Mouse (Mus musculus) heart, embryonic 13.5 days (tissue): ENCODE measurements around the gene Tpst1. TPM values are rescaled to one million over a fixed set of nuclear protein-coding genes. Genes with fewer than 3 reads are reported as not detected.

ENCODE experiments used
- ATAC-seq: fragments of 200-750 bp; cut with Nextera tagmentation; 2 replicates; pipeline ENCODE4 v1.8.0; 2017; ENCODE audit warnings: moderate TSS enrichment; ENCODE audit not compliant: insufficient number of reproducible peaks, low FRiP score, low TSS enrichment; ENCODE audit errors: extremely low read depth
- H3K27ac ChIP-seq: fragments of 300-500 bp; sonication (generic); replicated peaks from 2 replicates; pipeline ENCODE4 v1.5.1; 2015; ENCODE audit warnings: moderate library complexity, mild to moderate bottlenecking, inconsistent platforms
- H3K27me3 ChIP-seq: fragments of 300-500 bp; sonication (generic); replicated peaks from 2 replicates; pipeline ENCODE4 v1.6.1; 2015; ENCODE audit warnings: mild to moderate bottlenecking, inconsistent platforms
- H3K36me3 ChIP-seq: fragments of 300-500 bp; sonication (generic); 2 replicates; pipeline ENCODE4 v1.6.1; 2015; ENCODE audit warnings: mild to moderate bottlenecking, inconsistent platforms
- H3K4me1 ChIP-seq: fragments of 300-500 bp; sonication (generic); 2 replicates; pipeline ENCODE4 v1.6.1; 2015; ENCODE audit warnings: inconsistent platforms
- H3K4me2 ChIP-seq: fragments of 300-500 bp; sonication (generic); 2 replicates; pipeline ENCODE4 v1.6.1; 2015; ENCODE audit warnings: inconsistent platforms, mild to moderate bottlenecking, moderate library complexity
- H3K4me3 ChIP-seq: fragments of 300-500 bp; sonication (generic); 2 replicates; pipeline ENCODE4 v1.5.1; 2015; ENCODE audit warnings: moderate library complexity, mild to moderate bottlenecking, inconsistent platforms
- H3K9ac ChIP-seq: fragments of 300-500 bp; sonication (generic); 2 replicates; pipeline ENCODE4 v1.6.1; 2015; ENCODE audit warnings: inconsistent platforms, mild to moderate bottlenecking, moderate library complexity
- H3K9me3 ChIP-seq: fragments of 300-500 bp; sonication (generic); 2 replicates; pipeline ENCODE4 v1.6.1; 2016; ENCODE audit warnings: inconsistent platforms
- WGBS: fragments of 180-500 bp; shearing (Covaris S2); methylation state at CpG from one replicate; pipeline ENCODE4 v1.1.7; 2015; ENCODE audit warnings: mixed read lengths; 5-methylcytosine and 5-hydroxymethylcytosine counted together
- polyA plus RNA-seq: library from polyadenylated mRNA; unstranded; fragments of >200 nt; fragmentation: Nextera tagmentation; extraction: Ambion mirVana; gene quantifications from 2 replicates; pipeline ENCODE4 v1.2.1, GENCODE M21; 2015

Tpst1 gene
- polyA plus RNA-seq, 1 experiment from 2014 or later = 27.2 TPM

- ATAC-seq = no peak
- H3K9ac ChIP-seq = peak overlapping the region; percentile 91
- WGBS = 42% methylated on average over 6 of the region's 6 CpGs
These were observed 5.7 kb downstream of the Tpst1 start for GRCm38 (mm10) chr5:130078834-130079156.

GRCm38 (mm10) chr5:130079202-130080050 is 6.3 kb downstream of the Tpst1 start:
- H3K4me3 ChIP-seq = peak overlapping the region; percentile 74
- 1% methylated on average over 86 of the region's 86 CpGs for WGBS
- H3K9ac ChIP-seq = peak overlapping the region; percentile 91
- peak overlapping the region; percentile 62 for H3K27ac ChIP-seq
- H3K9me3 ChIP-seq = peaks cover 9% of the 10 kb centered on the region; the same call in 1 of the 2 replicates
- peak; percentile 85 for ATAC-seq
- H3K36me3 ChIP-seq = peaks cover 7% of the 10 kb centered on the region
- H3K27me3 ChIP-seq = peaks cover 40% of the 10 kb centered on the region
- peaks cover 15% of the 10 kb centered on the region for H3K4me1 ChIP-seq
- H3K4me2 ChIP-seq = peak overlapping the region; percentile 84

More at GRCm38 (mm10) chr5:130078834-130079156, 5.7 kb downstream of the Tpst1 start:
- Histone ChIP-seq H3K9me3 (peaks cover 9% of the 10 kb centered on the region; the same call in 1 of the 2 replicates), H3K27ac (no peak overlapping the region; the same call in 1 of the 2 replicates), H3K4me3 (peak overlapping the region; percentile 74), H3K36me3 (peaks cover 7% of the 10 kb centered on the region), H3K27me3 (peaks cover 41% of the 10 kb centered on the region), H3K4me2 (peak overlapping the region; percentile 84), H3K4me1 (peaks cover 15% of the 10 kb centered on the region)

- WGBS = 72% methylated on average over 16 of the region's 16 CpGs
These were observed 7.0 kb downstream of the Tpst1 start for GRCm38 (mm10) chr5:130080051-130080681.

GRCm38 (mm10) chr5:130081181-130081881 is 8.2 kb downstream of the Tpst1 start:
- peaks cover 9% of the 10 kb centered on the region; the same call in 1 of the 2 replicates for H3K9me3 ChIP-seq
- H3K27me3 ChIP-seq = peaks cover 26% of the 10 kb centered on the region
- H3K36me3 ChIP-seq = peaks cover 10% of the 10 kb centered on the region
- no peak overlapping the region for H3K4me3 ChIP-seq
- WGBS = 98% methylated on average over 8 of the region's 8 CpGs
- no peak overlapping the region for H3K4me2 ChIP-seq
- ATAC-seq = no peak
- no peak overlapping the region for H3K9ac ChIP-seq
- H3K27ac ChIP-seq = no peak overlapping the region
- peaks cover 19% of the 10 kb centered on the region for H3K4me1 ChIP-seq

More at GRCm38 (mm10) chr5:130080051-130080681, 7.0 kb downstream of the Tpst1 start:
- Histone ChIP-seq H3K27ac (no peak overlapping the region), H3K9me3 (peaks cover 9% of the 10 kb centered on the region; the same call in 1 of the 2 replicates), H3K4me2 (peak overlapping the region; percentile 84), H3K36me3 (peaks cover 7% of the 10 kb centered on the region), H3K4me3 (peak overlapping the region; percentile 74), H3K9ac (peak overlapping the region; percentile 91), H3K27me3 (peaks cover 33% of the 10 kb centered on the region), H3K4me1 (peaks cover 19% of the 10 kb centered on the region)
- no peak for ATAC-seq

GRCm38 (mm10) chr5:130082431-130082830 is 9.3 kb downstream of the Tpst1 start:
- peaks cover 15% of the 10 kb centered on the region for H3K27me3 ChIP-seq
- H3K4me1 ChIP-seq = peaks cover 19% of the 10 kb centered on the region
- 79% methylated on average over 4 of the region's 4 CpGs for WGBS
- ATAC-seq = no peak
- H3K36me3 ChIP-seq = peaks cover 10% of the 10 kb centered on the region
- no peak overlapping the region for H3K4me3 ChIP-seq
- no peak overlapping the region for H3K9ac ChIP-seq
- peaks cover 9% of the 10 kb centered on the region; the same call in 1 of the 2 replicates for H3K9me3 ChIP-seq
- no peak overlapping the region for H3K4me2 ChIP-seq
- no peak overlapping the region for H3K27ac ChIP-seq

- no peak overlapping the region for H3K4me2 ChIP-seq
- no peak overlapping the region for H3K9ac ChIP-seq
- peaks cover 10% of the 10 kb centered on the region for H3K36me3 ChIP-seq
- H3K4me1 ChIP-seq = peaks cover 11% of the 10 kb centered on the region
- no peak for ATAC-seq
- H3K9me3 ChIP-seq = peaks cover 9% of the 10 kb centered on the region; the same call in 1 of the 2 replicates
- no peaks in the 10 kb centered on the region for H3K27me3 ChIP-seq
- no peak overlapping the region for H3K4me3 ChIP-seq
- 67% methylated on average over 3 of the region's 3 CpGs for WGBS
- H3K27ac ChIP-seq = no peak overlapping the region
These were observed 11.1 kb downstream of the Tpst1 start for GRCm38 (mm10) chr5:130084271-130084670.

GRCm38 (mm10) chr5:130088008-130088407 is 14.9 kb downstream of the Tpst1 start:
- Histone ChIP-seq H3K9ac (no peak overlapping the region), H3K9me3 (no peaks in the 10 kb centered on the region), H3K27me3 (no peaks in the 10 kb centered on the region), H3K36me3 (peaks cover 3% of the 10 kb centered on the region; the same call in 1 of the 2 replicates), H3K27ac (no peak overlapping the region), H3K4me3 (no peak overlapping the region), H3K4me2 (no peak overlapping the region), H3K4me1 (peaks cover 9% of the 10 kb centered on the region; the same call in 1 of the 2 replicates)
- no peak for ATAC-seq
- WGBS = 84% methylated on average over 7 of the region's 7 CpGs

- Histone ChIP-seq H3K9me3 (no peaks in the 10 kb centered on the region), H3K4me1 (peaks cover 9% of the 10 kb centered on the region; the same call in 1 of the 2 replicates), H3K36me3 (peaks cover 3% of the 10 kb centered on the region; the same call in 1 of the 2 replicates), H3K27ac (no peak overlapping the region), H3K9ac (no peak overlapping the region), H3K4me3 (no peak overlapping the region), H3K27me3 (no peaks in the 10 kb centered on the region), H3K4me2 (no peak overlapping the region)
- 88% methylated on average over 4 of the region's 4 CpGs for WGBS
- no peak for ATAC-seq
These were observed 15.5 kb downstream of the Tpst1 start for GRCm38 (mm10) chr5:130088612-130089011.

- Histone ChIP-seq H3K9ac (no peak overlapping the region), H3K36me3 (peaks cover 3% of the 10 kb centered on the region; the same call in 1 of the 2 replicates), H3K4me1 (peaks cover 9% of the 10 kb centered on the region; the same call in 1 of the 2 replicates), H3K4me3 (no peak overlapping the region), H3K9me3 (no peaks in the 10 kb centered on the region), H3K27me3 (no peaks in the 10 kb centered on the region), H3K27ac (no peak overlapping the region), H3K4me2 (no peak overlapping the region)
- WGBS = 73% methylated on average over 7 of the region's 7 CpGs
- ATAC-seq = no peak
These were observed 16.1 kb downstream of the Tpst1 start for GRCm38 (mm10) chr5:130089177-130089576.

GRCm38 (mm10) chr5:130089626-130090393 is 16.7 kb downstream of the Tpst1 start:
- no peak for ATAC-seq
- WGBS = 72% methylated on average over 18 of the region's 18 CpGs
- Histone ChIP-seq H3K27me3 (no peaks in the 10 kb centered on the region), H3K9ac (no peak overlapping the region), H3K4me3 (no peak overlapping the region), H3K4me1 (peaks cover 5% of the 10 kb centered on the region; the same call in 1 of the 2 replicates), H3K27ac (no peak overlapping the region), H3K36me3 (peaks cover 3% of the 10 kb centered on the region; the same call in 1 of the 2 replicates), H3K4me2 (no peak overlapping the region), H3K9me3 (no peaks in the 10 kb centered on the region)
